Mouse (Mus musculus) duodenum, adult 2 months (tissue): ENCODE measurements around the gene Dach1. TPM values are rescaled to one million over a fixed set of nuclear protein-coding genes. Genes with fewer than 3 reads are reported as not detected.

Experiments
- polyA plus RNA-seq: library from polyadenylated mRNA; depleted of rRNA; stranded (reverse); fragments of >200 nt; gene quantifications from 2 replicates; pipeline ENCODE4 v1.2.3, GENCODE M21; 2012; ENCODE audit warnings: low replicate concordance; rRNA removed

The Dach1 gene
- 1.2 and 2.1 TPM in 2 replicates for polyA plus RNA-seq

GRCm38 (mm10) chr14:98169421-98170076 lies at the start of gene Dach1:
Gene Dach1, minus strand, starts transcription at chr14:98169765.

